Mouse (Mus musculus) hindbrain, embryonic 15.5 days (tissue): ENCODE measurements at regions not wholly inside any gene's neighbourhood (a gene's known extent, or its start where the extent isn't known, plus 50 kb on each side); places are given as distances from the start of the nearest gene placed in this dataset.

ENCODE experiments used
- ATAC-seq: fragments of 200-750 bp; cut with Nextera tagmentation; 2 replicates; pipeline ENCODE4 v1.8.0; 2017; ENCODE audit warnings: low read depth, moderate number of reproducible peaks, moderate TSS enrichment; ENCODE audit not compliant: low FRiP score
- H3K27ac ChIP-seq: fragments of 300-500 bp; sonication (generic); replicated peaks from 2 replicates; pipeline ENCODE4 v1.5.1; 2015; ENCODE audit warnings: mild to moderate bottlenecking, inconsistent platforms
- H3K27me3 ChIP-seq: fragments of 300-500 bp; sonication (generic); 2 replicates; pipeline ENCODE4 v1.6.1; 2015; ENCODE audit warnings: control low read depth, inconsistent platforms
- H3K36me3 ChIP-seq: fragments of 300-500 bp; sonication (generic); 2 replicates; pipeline ENCODE4 v1.6.1; 2015; ENCODE audit warnings: control low read depth, inconsistent platforms
- H3K4me1 ChIP-seq: fragments of 300-500 bp; sonication (generic); replicated peaks from 2 replicates; pipeline ENCODE4 v1.6.1; 2015; ENCODE audit warnings: control low read depth, inconsistent platforms
- H3K4me2 ChIP-seq: fragments of 300-500 bp; sonication (generic); 2 replicates; pipeline ENCODE4 v1.6.1; 2015; ENCODE audit warnings: moderate library complexity, mild to moderate bottlenecking, inconsistent platforms
- H3K4me3 ChIP-seq: fragments of 300-500 bp; sonication (generic); 2 replicates; pipeline ENCODE4 v1.5.1; 2015; ENCODE audit warnings: mild to moderate bottlenecking, inconsistent platforms
- H3K9ac ChIP-seq: fragments of 300-500 bp; sonication (generic); 2 replicates; pipeline ENCODE4 v1.6.1; 2015; ENCODE audit warnings: inconsistent platforms
- H3K9me3 ChIP-seq: fragments of 300-500 bp; sonication (generic); 2 replicates; pipeline ENCODE4 v1.6.1; 2016; ENCODE audit warnings: control low read depth, inconsistent platforms
- WGBS: fragments of 180-500 bp; shearing (Covaris S2); methylation state at CpG from one replicate; pipeline ENCODE4 v1.1.7; 2015; 5-methylcytosine and 5-hydroxymethylcytosine counted together

DNA sequence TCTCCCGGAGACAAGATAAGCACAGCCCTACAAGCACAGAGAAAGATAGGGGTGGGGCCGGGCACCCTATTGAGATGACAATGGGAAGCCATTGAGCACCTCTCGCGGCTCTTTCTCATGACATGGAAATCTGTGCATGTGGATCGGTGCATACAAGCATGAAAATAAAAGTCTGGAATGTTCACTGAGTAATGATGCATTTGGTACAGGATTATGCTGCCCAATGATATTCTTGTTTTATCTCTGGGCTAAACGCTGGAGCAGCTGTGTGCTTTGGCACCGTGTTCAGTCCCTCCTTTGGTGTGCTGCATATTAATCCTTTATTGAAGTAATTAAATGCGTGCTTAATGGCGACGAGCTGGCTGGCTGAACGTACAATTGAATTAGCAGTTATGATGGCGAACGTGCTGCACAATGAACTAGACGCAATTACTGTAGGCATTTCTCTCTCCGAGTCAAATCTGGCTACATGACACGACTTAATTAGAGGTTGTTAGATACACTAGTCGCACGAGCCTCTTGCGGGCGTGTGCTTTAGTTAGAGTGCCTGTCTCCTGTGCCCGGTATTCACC, 245.6 kb downstream of the Gpat3 start:
- no peaks in the 10 kb centered on the region for H3K27me3 ChIP-seq
- no peak overlapping the region for H3K9ac ChIP-seq
- H3K4me3 ChIP-seq = no peak overlapping the region
- no peaks in the 10 kb centered on the region for H3K36me3 ChIP-seq
- no peaks in the 10 kb centered on the region for H3K9me3 ChIP-seq
- H3K27ac ChIP-seq = peak overlapping the region; percentile 43
- 19% methylated on average over 21 of the region's 21 CpGs for WGBS
- H3K4me1 ChIP-seq = peaks cover 17% of the 10 kb centered on the region
- peak overlapping the region; percentile 45 for H3K4me2 ChIP-seq
- peak; percentile 84 for ATAC-seq

DNA sequence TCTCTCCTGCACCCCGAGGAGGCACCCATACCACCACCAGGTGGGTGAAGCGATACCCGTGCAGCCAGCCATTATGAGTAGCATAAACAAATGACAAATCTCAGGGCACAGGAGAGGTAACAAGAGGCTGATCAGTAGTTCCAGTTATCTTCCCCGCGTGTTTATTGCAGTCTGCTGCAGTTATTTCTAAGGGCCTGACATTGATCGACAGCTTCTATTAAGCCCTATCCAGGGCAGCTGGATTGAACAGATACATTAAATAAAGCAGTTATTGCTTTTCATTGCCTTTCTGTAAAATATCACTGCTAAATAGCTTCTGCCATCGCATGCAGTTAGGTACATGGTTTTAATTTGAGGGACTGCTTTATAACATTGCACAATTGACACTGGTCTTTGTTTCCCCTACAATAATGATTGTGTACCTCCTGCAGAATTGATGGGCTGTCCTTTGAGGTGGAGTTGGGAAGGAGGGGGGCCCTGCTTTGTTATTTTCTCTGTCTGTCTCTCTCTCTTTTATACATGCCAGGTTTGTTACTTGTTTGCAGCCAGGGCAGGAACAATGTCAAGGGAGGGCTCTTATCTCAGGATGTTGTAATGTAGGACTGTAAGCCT, 245.0 kb downstream of the Gpat3 start:
- Histone ChIP-seq H3K9me3 (no peaks in the 10 kb centered on the region), H3K4me3 (no peak overlapping the region), H3K4me2 (peak overlapping the region; percentile 45), H3K9ac (no peak overlapping the region), H3K4me1 (peaks cover 17% of the 10 kb centered on the region), H3K27me3 (no peaks in the 10 kb centered on the region), H3K36me3 (no peaks in the 10 kb centered on the region), H3K27ac (peak overlapping the region; percentile 43)
- WGBS = 43% methylated on average over 7 of the region's 7 CpGs
- ATAC-seq = peak; percentile 44

DNA sequence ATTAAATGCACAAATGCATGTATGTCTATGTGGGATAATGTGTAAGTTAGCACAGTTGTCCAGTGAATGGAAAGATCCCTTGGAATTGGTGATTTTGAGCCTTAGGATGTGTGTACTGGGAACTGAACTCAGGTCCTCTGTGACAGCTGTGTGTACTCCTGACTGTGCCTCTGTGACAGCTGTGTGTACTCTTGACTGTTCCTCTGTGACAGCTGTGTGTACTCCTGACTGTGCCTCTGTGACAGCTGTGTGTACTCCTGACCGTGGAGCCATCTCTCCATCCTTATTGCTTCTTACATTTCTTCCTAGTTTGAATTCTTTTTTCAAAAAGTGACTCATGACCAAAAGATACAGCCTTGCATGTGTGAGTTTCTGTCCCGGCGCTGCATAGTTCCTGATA, 239.7 kb downstream of the Gpat3 start:
- peaks cover 2% of the 10 kb centered on the region; the same call in 1 of the 2 replicates for H3K27me3 ChIP-seq
- WGBS = 76% methylated on average over 3 of the region's 3 CpGs

DNA sequence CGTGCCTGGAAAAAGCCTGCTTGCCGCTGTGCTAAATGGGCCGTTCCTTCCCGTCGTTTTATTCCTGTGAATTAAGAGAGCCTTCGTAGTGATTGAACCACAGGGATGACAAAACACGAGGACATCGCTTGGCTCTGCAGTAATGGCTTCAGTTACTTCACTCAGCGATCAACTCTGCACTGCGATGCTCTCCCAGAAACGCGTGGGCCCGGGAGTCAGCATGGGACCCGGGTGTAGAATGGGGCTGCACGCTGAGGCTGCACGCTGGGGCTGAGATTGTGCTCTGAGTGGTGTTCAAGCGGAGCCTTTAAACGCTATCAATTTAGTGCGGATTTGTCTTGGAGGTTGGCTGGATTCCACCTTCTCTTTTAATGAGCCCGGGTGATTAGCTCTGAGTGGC, 237.1 kb downstream of the Gpat3 start:
- Histone ChIP-seq H3K9me3 (no peaks in the 10 kb centered on the region), H3K4me2 (peak overlapping the region; percentile 20)
- 0 out of 2 replicates have a peak, but pooled peaks have one; percentile 34 for ATAC-seq

More for the DNA sequence above, 239.7 kb downstream of the Gpat3 start:
- no peak for ATAC-seq
- Histone ChIP-seq H3K4me2 (no peak overlapping the region), H3K9me3 (no peaks in the 10 kb centered on the region), H3K9ac (no peak overlapping the region), H3K4me1 (peaks cover 6% of the 10 kb centered on the region; the same call in 1 of the 2 replicates), H3K36me3 (no peaks in the 10 kb centered on the region), H3K27ac (no peak overlapping the region), H3K4me3 (no peak overlapping the region)

DNA sequence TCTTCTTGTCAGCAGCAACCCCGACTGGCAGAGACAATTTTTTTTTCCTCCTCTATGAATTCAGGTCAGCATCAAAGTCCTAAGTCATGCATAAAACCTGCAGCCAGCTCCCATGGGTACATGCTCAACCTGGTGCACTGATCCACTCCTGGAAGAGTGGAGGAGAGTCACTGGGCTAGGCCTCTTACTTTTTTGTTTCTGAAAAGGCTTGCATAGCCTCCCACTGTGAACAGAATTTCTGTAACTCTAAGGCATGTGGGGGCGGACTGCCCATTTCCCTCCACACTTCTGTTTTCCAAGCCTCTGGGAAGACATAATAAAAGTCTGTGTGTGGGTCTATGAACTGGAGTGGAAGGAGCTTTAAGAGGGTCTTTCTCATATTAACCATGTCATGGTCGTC, 218.8 kb downstream of the Gpat3 start:
- 73% methylated on average over 3 of the region's 3 CpGs for WGBS
- Histone ChIP-seq H3K9me3 (no peaks in the 10 kb centered on the region), H3K27me3 (no peaks in the 10 kb centered on the region), H3K36me3 (no peaks in the 10 kb centered on the region), H3K9ac (no peak overlapping the region), H3K4me3 (no peak overlapping the region), H3K4me1 (no peaks in the 10 kb centered on the region), H3K27ac (no peak overlapping the region), H3K4me2 (no peak overlapping the region)
- ATAC-seq = no peak

More for the DNA sequence above, 237.1 kb downstream of the Gpat3 start:
- Histone ChIP-seq H3K27me3 (peaks cover 2% of the 10 kb centered on the region; the same call in 1 of the 2 replicates), H3K4me1 (peaks cover 4% of the 10 kb centered on the region; the same call in 1 of the 2 replicates), H3K27ac (no peak overlapping the region), H3K36me3 (no peaks in the 10 kb centered on the region), H3K9ac (no peak overlapping the region), H3K4me3 (no peak overlapping the region)
- 48% methylated on average over 20 of the region's 20 CpGs for WGBS

DNA sequence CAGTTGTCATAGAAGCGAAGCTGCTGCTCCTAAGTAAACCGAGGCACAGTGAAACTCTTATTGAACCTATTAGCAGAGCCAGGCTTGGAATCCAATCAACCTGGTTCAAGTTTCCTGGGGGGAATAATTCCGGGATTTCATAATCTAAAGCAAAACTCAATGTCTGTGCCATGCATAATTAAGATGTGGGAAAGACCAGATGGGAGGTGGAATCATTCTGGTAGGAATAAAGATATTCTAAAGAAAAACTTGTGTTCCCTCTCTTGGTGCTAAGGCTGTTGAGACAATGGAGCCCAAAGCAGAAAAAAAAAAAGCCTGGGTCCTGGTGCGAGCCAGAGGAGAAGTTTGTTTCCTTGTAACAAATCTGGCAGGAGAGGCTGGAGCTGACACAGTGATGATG, 217.7 kb downstream of the Gpat3 start:
- Histone ChIP-seq H3K27me3 (no peaks in the 10 kb centered on the region), H3K9ac (no peak overlapping the region), H3K4me1 (no peaks in the 10 kb centered on the region), H3K36me3 (no peaks in the 10 kb centered on the region), H3K4me3 (no peak overlapping the region), H3K4me2 (no peak overlapping the region), H3K9me3 (no peaks in the 10 kb centered on the region), H3K27ac (no peak overlapping the region)
- WGBS = 97% methylated on average over 4 of the region's 4 CpGs
- ATAC-seq = no peak

DNA sequence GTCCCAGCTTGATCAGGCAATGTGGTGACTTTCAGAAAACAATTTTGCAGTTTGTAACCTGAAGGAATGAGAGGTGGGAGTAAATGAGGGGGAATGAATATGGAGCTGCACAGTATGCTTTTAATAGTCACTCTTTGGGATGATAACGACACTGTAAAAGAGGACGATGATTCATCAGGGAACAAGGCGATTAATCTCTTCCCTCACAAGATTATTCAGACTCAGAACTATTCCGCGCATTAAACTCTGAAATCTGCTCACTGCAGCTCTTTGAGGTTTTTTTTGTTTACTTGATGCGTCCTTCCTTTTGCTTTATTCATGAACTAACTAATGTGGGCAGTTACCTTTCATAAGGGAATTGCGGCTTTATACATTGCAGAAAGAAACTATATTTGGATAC, 206.1 kb downstream of the Gpat3 start:
- no peak overlapping the region for H3K9ac ChIP-seq
- no peaks in the 10 kb centered on the region for H3K9me3 ChIP-seq
- H3K36me3 ChIP-seq = no peaks in the 10 kb centered on the region
- 75% methylated on average over 7 of the region's 7 CpGs for WGBS
- no peaks in the 10 kb centered on the region for H3K27me3 ChIP-seq
- no peak overlapping the region for H3K27ac ChIP-seq
- no peak for ATAC-seq
- H3K4me2 ChIP-seq = no peak overlapping the region
- no peaks in the 10 kb centered on the region for H3K4me1 ChIP-seq
- H3K4me3 ChIP-seq = no peak overlapping the region

DNA sequence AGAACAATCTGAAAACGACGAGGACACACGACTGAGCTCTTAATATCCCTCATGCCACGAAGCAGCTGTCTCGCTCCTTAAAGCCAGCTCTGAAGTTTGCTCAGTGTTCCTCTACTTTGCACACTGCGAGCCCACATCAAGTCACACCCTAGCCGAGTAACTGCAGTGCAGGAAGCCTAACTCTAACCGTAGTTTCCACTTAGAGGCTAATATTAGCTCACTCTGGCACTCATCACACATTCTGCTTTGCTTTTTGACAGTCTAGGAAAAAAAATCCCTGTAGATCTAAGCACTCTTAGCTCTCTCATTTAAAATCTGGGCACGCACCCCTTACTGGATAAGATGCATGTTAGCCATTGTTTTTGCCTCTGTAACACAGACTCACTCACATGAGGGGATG, 195.0 kb downstream of the Gpat3 start:
- Histone ChIP-seq H3K9ac (no peak overlapping the region), H3K36me3 (no peaks in the 10 kb centered on the region), H3K9me3 (no peaks in the 10 kb centered on the region), H3K27me3 (no peaks in the 10 kb centered on the region), H3K4me2 (no peak overlapping the region), H3K4me3 (no peak overlapping the region), H3K27ac (no peak overlapping the region), H3K4me1 (no peaks in the 10 kb centered on the region)
- WGBS = 88% methylated on average over 9 of the region's 9 CpGs
- no peak for ATAC-seq

DNA sequence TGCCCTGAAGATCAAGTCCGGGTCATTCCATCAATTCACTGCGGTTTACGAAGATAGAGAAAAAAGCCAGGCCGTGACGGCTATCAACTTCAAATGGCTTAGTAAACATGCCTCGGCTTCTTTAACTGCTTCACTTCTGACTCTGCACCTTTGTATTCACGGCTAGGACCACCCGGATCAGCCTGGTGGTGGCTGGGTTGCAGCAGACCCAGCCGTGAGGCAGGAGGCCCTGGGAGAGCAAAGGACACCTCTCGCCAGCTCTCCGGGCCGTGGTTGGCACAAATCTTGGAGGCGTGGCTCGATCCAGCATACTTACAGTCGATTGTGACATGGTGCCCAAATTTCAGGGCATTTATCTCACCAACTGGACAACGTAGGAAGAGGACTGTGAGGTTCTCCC, 187.5 kb downstream of the Gpat3 start:
- Histone ChIP-seq H3K4me2 (0 out of 2 replicates have a peak overlapping the region, but pooled peaks have one; percentile 4), H3K4me3 (no peak overlapping the region), H3K9me3 (no peaks in the 10 kb centered on the region), H3K36me3 (no peaks in the 10 kb centered on the region), H3K27me3 (no peaks in the 10 kb centered on the region), H3K27ac (peak overlapping the region; percentile 60; the same call in 1 of the 2 replicates), H3K9ac (no peak overlapping the region), H3K4me1 (peaks cover 13% of the 10 kb centered on the region)
- WGBS = 61% methylated on average over 16 of the region's 16 CpGs
- ATAC-seq = no peak

DNA sequence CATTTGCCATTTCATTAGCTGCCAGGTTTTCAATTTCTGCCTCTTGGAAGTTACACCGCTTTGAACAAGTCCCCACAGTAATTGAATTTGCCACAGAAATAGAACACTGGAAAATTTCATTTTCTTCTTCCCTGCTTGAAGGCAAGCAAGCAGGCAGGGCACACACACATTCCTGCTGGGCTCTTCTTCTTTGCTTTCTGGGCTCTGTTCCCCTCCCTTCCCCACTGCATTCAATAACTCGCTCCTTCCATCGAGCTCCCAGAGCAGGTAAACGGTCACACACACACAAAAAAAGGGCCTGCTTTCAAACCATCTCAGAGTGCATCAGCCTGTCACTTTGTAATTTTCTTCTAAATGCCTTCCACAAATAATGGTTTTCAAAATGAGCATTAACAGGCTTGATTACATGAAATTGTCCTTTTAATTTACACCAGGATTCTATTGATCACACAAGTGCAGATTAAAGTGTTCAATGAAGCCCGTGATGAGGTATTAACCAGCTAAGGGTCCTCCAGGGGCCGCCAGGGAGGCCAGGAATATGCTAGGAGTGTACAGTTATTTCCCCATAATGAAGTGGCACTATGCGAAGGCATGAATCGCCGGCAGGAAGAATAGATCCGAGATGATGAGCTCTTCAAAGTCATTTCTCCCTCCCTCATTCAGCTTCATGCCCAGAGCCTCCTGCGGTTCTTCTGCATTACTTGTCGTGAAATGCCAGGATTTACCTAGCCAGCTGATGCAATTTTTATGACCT, 186.8 kb downstream of the Gpat3 start:
- ATAC-seq = peak; percentile 71
- no peaks in the 10 kb centered on the region for H3K27me3 ChIP-seq

DNA sequence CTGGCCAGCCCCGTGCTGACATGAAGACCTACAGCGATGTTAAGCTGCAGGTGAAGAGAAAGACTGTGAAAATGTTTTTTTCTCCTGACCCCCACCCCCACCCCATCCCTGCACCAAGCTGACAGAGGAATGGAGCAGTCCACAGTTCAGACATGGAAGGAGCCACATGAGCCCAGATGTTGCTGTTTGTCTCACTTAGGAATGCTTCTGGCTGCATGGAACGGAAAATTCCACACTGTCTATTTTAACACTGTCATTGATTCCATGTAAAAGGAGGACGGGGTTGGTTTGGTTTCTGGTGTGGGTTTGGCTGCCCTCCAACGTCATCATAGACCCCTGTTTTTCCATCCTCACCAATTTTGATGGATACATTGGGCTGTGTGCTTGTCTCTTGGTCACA, 179.3 kb downstream of the Gpat3 start:
- H3K9me3 ChIP-seq = no peaks in the 10 kb centered on the region
- peaks cover 24% of the 10 kb centered on the region for H3K27me3 ChIP-seq
- H3K4me3 ChIP-seq = no peak overlapping the region
- H3K4me2 ChIP-seq = no peak overlapping the region
- no peak overlapping the region for H3K27ac ChIP-seq
- WGBS = 86% methylated on average over 5 of the region's 5 CpGs
- no peak for ATAC-seq
- no peak overlapping the region for H3K9ac ChIP-seq
- H3K4me1 ChIP-seq = peaks cover 9% of the 10 kb centered on the region
- H3K36me3 ChIP-seq = no peaks in the 10 kb centered on the region

More for the DNA sequence above, 186.8 kb downstream of the Gpat3 start:
- peak overlapping the region; percentile 60 for H3K27ac ChIP-seq
- no peaks in the 10 kb centered on the region for H3K9me3 ChIP-seq
- H3K4me3 ChIP-seq = no peak overlapping the region
- H3K4me1 ChIP-seq = peaks cover 13% of the 10 kb centered on the region
- H3K36me3 ChIP-seq = no peaks in the 10 kb centered on the region
- H3K9ac ChIP-seq = no peak overlapping the region
- whole genome bisulfite sequencing = 41% methylated on average over 12 of the region's 12 CpGs
- H3K4me2 ChIP-seq = no peak overlapping the region

DNA sequence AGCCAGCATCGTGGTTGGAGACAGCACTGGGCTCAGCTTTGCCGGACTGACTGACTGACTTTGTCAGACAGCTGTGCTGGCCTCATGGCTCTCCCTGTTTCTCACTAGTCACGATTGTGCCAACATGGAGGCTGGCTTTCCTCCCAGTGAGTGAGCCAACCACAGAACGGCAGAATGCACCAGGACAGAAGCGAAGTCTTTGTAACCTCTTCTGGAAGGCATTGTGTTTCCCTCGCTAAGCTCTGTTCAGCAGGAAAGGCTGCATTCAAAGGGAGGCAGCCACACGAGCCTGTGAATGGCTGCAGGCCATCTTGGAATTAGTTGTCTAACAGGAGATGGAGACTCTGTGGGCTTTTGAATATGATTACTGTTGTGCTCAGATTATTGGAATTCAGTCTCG, 178.3 kb downstream of the Gpat3 start:
- H3K36me3 ChIP-seq = no peaks in the 10 kb centered on the region
- no peak overlapping the region for H3K4me3 ChIP-seq
- peaks cover 9% of the 10 kb centered on the region for H3K4me1 ChIP-seq
- H3K4me2 ChIP-seq = no peak overlapping the region
- ATAC-seq = no peak
- H3K27ac ChIP-seq = no peak overlapping the region
- WGBS = 45% methylated on average over 8 of the region's 8 CpGs
- no peaks in the 10 kb centered on the region for H3K9me3 ChIP-seq
- H3K9ac ChIP-seq = no peak overlapping the region
- peaks cover 27% of the 10 kb centered on the region for H3K27me3 ChIP-seq
